Mouse (Mus musculus) limb, embryonic 15.5 days (tissue): ENCODE measurements around the gene St6galnac3. TPM values are rescaled to one million over a fixed set of nuclear protein-coding genes. Genes with fewer than 3 reads are reported as not detected.

Source experiments
- ATAC-seq: fragments of 200-750 bp; cut with Nextera tagmentation; 2 replicates; pipeline ENCODE4 v1.8.0; 2017; ENCODE audit warnings: low read depth, moderate TSS enrichment; ENCODE audit not compliant: insufficient number of reproducible peaks, low FRiP score, low TSS enrichment
- H3K27ac ChIP-seq: fragments of 300-500 bp; sonication (generic); 2 replicates; pipeline ENCODE4 v1.5.1; 2015; ENCODE audit warnings: moderate library complexity, mild to moderate bottlenecking, inconsistent platforms
- H3K27me3 ChIP-seq: fragments of 300-500 bp; sonication (generic); 2 replicates; pipeline ENCODE4 v1.6.1; 2015; ENCODE audit warnings: inconsistent platforms
- H3K36me3 ChIP-seq: fragments of 300-500 bp; sonication (generic); 2 replicates; pipeline ENCODE4 v1.6.1; 2015; ENCODE audit warnings: inconsistent platforms
- H3K4me1 ChIP-seq: fragments of 300-500 bp; sonication (generic); 2 replicates; pipeline ENCODE4 v1.6.1; 2015; ENCODE audit warnings: inconsistent platforms
- H3K4me2 ChIP-seq: fragments of 300-500 bp; sonication (generic); 2 replicates; pipeline ENCODE4 v1.6.1; 2015; ENCODE audit warnings: mild to moderate bottlenecking, inconsistent platforms
- H3K4me3 ChIP-seq: fragments of 300-500 bp; sonication (generic); 2 replicates; pipeline ENCODE4 v1.5.1; 2015; ENCODE audit warnings: mild to moderate bottlenecking, inconsistent platforms
- H3K9ac ChIP-seq: fragments of 300-500 bp; sonication (generic); 2 replicates; pipeline ENCODE4 v1.6.1; 2015; ENCODE audit warnings: inconsistent platforms
- H3K9me3 ChIP-seq: fragments of 300-500 bp; sonication (generic); 2 replicates; pipeline ENCODE4 v1.6.1; 2016; ENCODE audit warnings: inconsistent platforms
- WGBS: fragments of 180-500 bp; shearing (Covaris S2); methylation state at CpG from one replicate; pipeline ENCODE4 v1.1.7; 2015; 5-methylcytosine and 5-hydroxymethylcytosine counted together
- polyA plus RNA-seq: library from polyadenylated mRNA; unstranded; fragments of >200 nt; fragmentation: Nextera tagmentation; extraction: Ambion mirVana; gene quantifications from 2 replicates; pipeline ENCODE4 v1.2.1, GENCODE M21; 2015

Gene St6galnac3
- polyA plus RNA-seq, 1 experiment from 2014 or later: 33.5 TPM

- Histone ChIP-seq H3K9ac (no peak overlapping the region), H3K9me3 (no peaks in the 10 kb centered on the region), H3K4me2 (no peak overlapping the region), H3K36me3 (no peaks in the 10 kb centered on the region), H3K4me1 (no peaks in the 10 kb centered on the region), H3K27me3 (no peaks in the 10 kb centered on the region), H3K4me3 (no peak overlapping the region), H3K27ac (no peak overlapping the region)
- no peak for ATAC-seq
- 82% methylated on average over 7 of the region's 7 CpGs for WGBS
These were observed 531.9 kb downstream of the St6galnac3 start for GRCm38 (mm10) chr3:153193025-153193424.

GRCm38 (mm10) chr3:153190742-153191141, 534.2 kb downstream of the St6galnac3 start:
- H3K4me2 ChIP-seq: no peak overlapping the region
- H3K9ac ChIP-seq: no peak overlapping the region
- no peak for ATAC-seq
- WGBS: 86% methylated on average over 2 of the region's 2 CpGs
- no peaks in the 10 kb centered on the region for H3K4me1 ChIP-seq
- H3K36me3 ChIP-seq: no peaks in the 10 kb centered on the region
- no peak overlapping the region for H3K4me3 ChIP-seq
- no peak overlapping the region for H3K27ac ChIP-seq
- H3K27me3 ChIP-seq: no peaks in the 10 kb centered on the region
- no peaks in the 10 kb centered on the region for H3K9me3 ChIP-seq

GRCm38 (mm10) chr3:153189685-153190467, 535.1 kb downstream of the St6galnac3 start:
- Histone ChIP-seq H3K27me3 (no peaks in the 10 kb centered on the region), H3K36me3 (no peaks in the 10 kb centered on the region), H3K9ac (no peak overlapping the region), H3K27ac (no peak overlapping the region), H3K9me3 (no peaks in the 10 kb centered on the region), H3K4me1 (no peaks in the 10 kb centered on the region), H3K4me2 (no peak overlapping the region), H3K4me3 (no peak overlapping the region)
- 87% methylated on average over 6 of the region's 6 CpGs for WGBS
- ATAC-seq: no peak

- WGBS: 55% methylated on average over 2 of the region's 2 CpGs
- H3K4me1 ChIP-seq: no peaks in the 10 kb centered on the region
These were observed 536.8 kb downstream of the St6galnac3 start for GRCm38 (mm10) chr3:153188224-153188623.

GRCm38 (mm10) chr3:153185117-153185516, 539.9 kb downstream of the St6galnac3 start:
- Histone ChIP-seq H3K4me1 (no peaks in the 10 kb centered on the region), H3K4me2 (no peak overlapping the region), H3K9me3 (no peaks in the 10 kb centered on the region), H3K36me3 (no peaks in the 10 kb centered on the region), H3K27me3 (no peaks in the 10 kb centered on the region), H3K9ac (no peak overlapping the region), H3K4me3 (no peak overlapping the region), H3K27ac (no peak overlapping the region)
- no peak for ATAC-seq
- 72% methylated on average over 3 of the region's 3 CpGs for WGBS

More at GRCm38 (mm10) chr3:153188224-153188623, 536.8 kb downstream of the St6galnac3 start:
- ATAC-seq: no peak
- H3K9me3 ChIP-seq: no peaks in the 10 kb centered on the region
- no peak overlapping the region for H3K27ac ChIP-seq
- H3K36me3 ChIP-seq: no peaks in the 10 kb centered on the region
- H3K9ac ChIP-seq: no peak overlapping the region
- H3K27me3 ChIP-seq: no peaks in the 10 kb centered on the region
- H3K4me3 ChIP-seq: no peak overlapping the region
- no peak overlapping the region for H3K4me2 ChIP-seq

GRCm38 (mm10) chr3:153181242-153181641, 543.7 kb downstream of the St6galnac3 start:
- no peak overlapping the region for H3K27ac ChIP-seq
- no peaks in the 10 kb centered on the region for H3K27me3 ChIP-seq
- H3K4me2 ChIP-seq: no peak overlapping the region
- no peaks in the 10 kb centered on the region for H3K9me3 ChIP-seq
- 30% methylated on average over 6 of the region's 6 CpGs for WGBS
- no peaks in the 10 kb centered on the region for H3K4me1 ChIP-seq
- no peaks in the 10 kb centered on the region for H3K36me3 ChIP-seq
- H3K9ac ChIP-seq: no peak overlapping the region
- no peak for ATAC-seq
- no peak overlapping the region for H3K4me3 ChIP-seq

- H3K9ac ChIP-seq: no peak overlapping the region
- H3K27me3 ChIP-seq: no peaks in the 10 kb centered on the region
- no peak for ATAC-seq
- H3K4me2 ChIP-seq: no peak overlapping the region
- H3K9me3 ChIP-seq: no peaks in the 10 kb centered on the region
- no peak overlapping the region for H3K27ac ChIP-seq
- WGBS: 78% methylated on average over 4 of the region's 4 CpGs
- H3K4me3 ChIP-seq: no peak overlapping the region
- H3K4me1 ChIP-seq: no peaks in the 10 kb centered on the region
- no peaks in the 10 kb centered on the region for H3K36me3 ChIP-seq
These were observed 548.2 kb downstream of the St6galnac3 start for GRCm38 (mm10) chr3:153176749-153177148.

- no peak overlapping the region for H3K4me3 ChIP-seq
- no peaks in the 10 kb centered on the region for H3K9me3 ChIP-seq
- no peak for ATAC-seq
- no peaks in the 10 kb centered on the region for H3K4me1 ChIP-seq
- no peak overlapping the region for H3K9ac ChIP-seq
- 66% methylated on average over 6 of the region's 6 CpGs for WGBS
- H3K27ac ChIP-seq: no peak overlapping the region
- H3K4me2 ChIP-seq: no peak overlapping the region
- H3K27me3 ChIP-seq: no peaks in the 10 kb centered on the region
- no peaks in the 10 kb centered on the region for H3K36me3 ChIP-seq
These were observed 548.6 kb downstream of the St6galnac3 start for GRCm38 (mm10) chr3:153176325-153176724.

- Histone ChIP-seq H3K36me3 (no peaks in the 10 kb centered on the region), H3K27me3 (no peaks in the 10 kb centered on the region), H3K4me1 (no peaks in the 10 kb centered on the region), H3K27ac (no peak overlapping the region), H3K9me3 (no peaks in the 10 kb centered on the region), H3K4me2 (no peak overlapping the region), H3K4me3 (no peak overlapping the region), H3K9ac (no peak overlapping the region)
- no peak for ATAC-seq
- 80% methylated on average over 11 of the region's 11 CpGs for WGBS
These were observed 550.5 kb downstream of the St6galnac3 start for GRCm38 (mm10) chr3:153174336-153175033.

GRCm38 (mm10) chr3:153173567-153173966, 551.4 kb downstream of the St6galnac3 start:
- Histone ChIP-seq H3K4me3 (no peak overlapping the region), H3K9ac (no peak overlapping the region), H3K36me3 (no peaks in the 10 kb centered on the region), H3K9me3 (no peaks in the 10 kb centered on the region), H3K4me2 (no peak overlapping the region), H3K27me3 (no peaks in the 10 kb centered on the region), H3K27ac (no peak overlapping the region), H3K4me1 (no peaks in the 10 kb centered on the region)
- no peak for ATAC-seq
- WGBS: 85% methylated on average over 2 of the region's 2 CpGs

- H3K4me1 ChIP-seq: no peaks in the 10 kb centered on the region
- H3K36me3 ChIP-seq: no peaks in the 10 kb centered on the region
- H3K9ac ChIP-seq: no peak overlapping the region
- no peaks in the 10 kb centered on the region for H3K27me3 ChIP-seq
- 87% methylated on average over 4 of the region's 4 CpGs for WGBS
- H3K4me3 ChIP-seq: no peak overlapping the region
- no peak overlapping the region for H3K27ac ChIP-seq
- no peaks in the 10 kb centered on the region for H3K9me3 ChIP-seq
- no peak for ATAC-seq
- H3K4me2 ChIP-seq: no peak overlapping the region
These were observed 554.8 kb downstream of the St6galnac3 start for GRCm38 (mm10) chr3:153170146-153170545.

- ATAC-seq: no peak
- WGBS: 84% methylated on average over 11 of the region's 11 CpGs
These were observed 555.2 kb downstream of the St6galnac3 start for GRCm38 (mm10) chr3:153169744-153170143.

More at GRCm38 (mm10) chr3:153169744-153170143, 555.2 kb downstream of the St6galnac3 start:
- Histone ChIP-seq H3K9me3 (no peaks in the 10 kb centered on the region), H3K27me3 (no peaks in the 10 kb centered on the region), H3K36me3 (no peaks in the 10 kb centered on the region), H3K4me3 (no peak overlapping the region), H3K9ac (no peak overlapping the region), H3K4me2 (no peak overlapping the region), H3K27ac (no peak overlapping the region), H3K4me1 (no peaks in the 10 kb centered on the region)
